Mouse (Mus musculus): Measurements from ENCODE around the gene Catsperg1. TPM values are rescaled to one million over a fixed set of nuclear protein-coding genes. Genes with fewer than 3 reads are reported as not detected.

The Catsperg1 gene
- polyA plus RNA-seq, 1 experiment from 2014 or later, result 3.8 TPM

GRCm38 (mm10) chr7:29233745-29234144 lies 19.9 kb upstream of the Catsperg1 start:
- H3K9ac ChIP-seq (replicated peaks; ENCODE audit: low read depth, low read length), result no peak overlapping the region
- H3K4me1 ChIP-seq (ENCODE audit: control insufficient read depth, insufficient read depth, low read length), result peaks cover 4% of the 10 kb centered on the region
- WGBS, result 76% methylated on average over 6 of the region's 6 CpGs
- peaks cover 16% of the 10 kb centered on the region for H3K27me3 ChIP-seq (ENCODE audit: control insufficient read depth, insufficient read depth, low read length)
- H3K4me2 ChIP-seq (ENCODE audit: low read depth, low read length), result no peak overlapping the region
- no peaks in the 10 kb centered on the region for H3K9me3 ChIP-seq (ENCODE audit: control insufficient read depth, low read length)
- no peaks in the 10 kb centered on the region for H3K36me3 ChIP-seq (ENCODE audit: control insufficient read depth, insufficient read depth, low read length)
- H3K4me3 ChIP-seq (ENCODE audit: low read depth, low read length), result no peak overlapping the region
- H3K27ac ChIP-seq (ENCODE audit: low read depth, low read length), result no peak overlapping the region
- ATAC-seq (ENCODE audit: low read depth), result no peak

GRCm38 (mm10) chr7:29232247-29233013 lies 18.6 kb upstream of the Catsperg1 start, which contains the start of gene Kcnk6:
Gene Kcnk6, minus strand, starts transcription at chr7:29232515.
- Histone ChIP-seq H3K9me3 (ENCODE audit: control insufficient read depth, low read length) (no peaks in the 10 kb centered on the region), H3K36me3 (ENCODE audit: control insufficient read depth, insufficient read depth, low read length) (no peaks in the 10 kb centered on the region), H3K4me2 (ENCODE audit: low read depth, low read length) (peak within 1 kb of the TSS; percentile 82), H3K27ac (ENCODE audit: low read depth, low read length) (no peak within 1 kb of the TSS), H3K27me3 (ENCODE audit: control insufficient read depth, insufficient read depth, low read length) (peaks cover 16% of the 10 kb centered on the region), H3K4me1 (ENCODE audit: control insufficient read depth, insufficient read depth, low read length) (peaks cover 4% of the 10 kb centered on the region; the same call in 1 of the 2 replicates), H3K9ac (replicated peaks; ENCODE audit: low read depth, low read length) (peak within 1 kb of the TSS; percentile 48; the same call in 1 of the 2 replicates), H3K4me3 (ENCODE audit: low read depth, low read length) (peak within 1 kb of the TSS; percentile 45)
- 1% methylated on average over 53 of the region's 62 CpGs for WGBS
- ATAC-seq (ENCODE audit: low read depth), result 0 out of 2 replicates have a peak, but pooled peaks have one; percentile 29

GRCm38 (mm10) chr7:29231517-29231916 lies 17.7 kb upstream of the Catsperg1 start:
- Histone ChIP-seq H3K36me3 (ENCODE audit: control insufficient read depth, insufficient read depth, low read length) (no peaks in the 10 kb centered on the region), H3K27me3 (ENCODE audit: control insufficient read depth, insufficient read depth, low read length) (peaks cover 16% of the 10 kb centered on the region), H3K27ac (ENCODE audit: low read depth, low read length) (no peak overlapping the region), H3K4me3 (ENCODE audit: low read depth, low read length) (no peak overlapping the region), H3K9me3 (ENCODE audit: control insufficient read depth, low read length) (no peaks in the 10 kb centered on the region), H3K4me2 (ENCODE audit: low read depth, low read length) (peak overlapping the region; percentile 82), H3K4me1 (ENCODE audit: control insufficient read depth, insufficient read depth, low read length) (peaks cover 4% of the 10 kb centered on the region; the same call in 1 of the 2 replicates), H3K9ac (replicated peaks; ENCODE audit: low read depth, low read length) (no peak overlapping the region)
- 62% methylated on average over 3 of the region's 3 CpGs for WGBS
- ATAC-seq (ENCODE audit: low read depth), result no peak

DNA sequence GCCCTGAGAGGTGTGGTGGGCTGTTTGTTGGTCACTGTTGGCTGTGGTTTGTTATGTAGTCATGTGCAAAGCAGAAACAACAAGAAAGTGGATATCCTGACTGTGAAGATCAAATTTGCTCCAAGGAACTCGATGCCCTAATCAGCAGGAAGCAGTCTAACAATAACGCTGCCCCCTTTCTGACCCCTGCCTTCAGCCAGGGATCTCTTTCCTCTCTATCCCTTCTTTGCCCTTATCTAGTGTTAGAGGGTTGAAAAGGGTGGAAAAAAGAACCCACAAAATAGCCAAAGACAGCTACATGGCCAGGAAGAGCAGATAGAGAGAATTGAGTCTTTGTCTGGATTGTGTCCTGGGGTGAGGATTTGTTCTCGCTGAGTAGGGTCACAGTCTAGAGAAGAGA lies 16.7 kb upstream of the Catsperg1 start:
- Histone ChIP-seq H3K4me1 (ENCODE audit: control insufficient read depth, insufficient read depth, low read length) (peaks cover 4% of the 10 kb centered on the region; the same call in 1 of the 2 replicates), H3K27me3 (ENCODE audit: control insufficient read depth, insufficient read depth, low read length) (peaks cover 16% of the 10 kb centered on the region), H3K9ac (replicated peaks; ENCODE audit: low read depth, low read length) (no peak overlapping the region), H3K27ac (ENCODE audit: low read depth, low read length) (no peak overlapping the region), H3K9me3 (ENCODE audit: control insufficient read depth, low read length) (no peaks in the 10 kb centered on the region), H3K4me3 (ENCODE audit: low read depth, low read length) (no peak overlapping the region), H3K36me3 (ENCODE audit: control insufficient read depth, insufficient read depth, low read length) (no peaks in the 10 kb centered on the region), H3K4me2 (ENCODE audit: low read depth, low read length) (no peak overlapping the region)
- ATAC-seq (ENCODE audit: low read depth), result no peak
- WGBS, result 30% methylated on average over 3 of the region's 3 CpGs

DNA sequence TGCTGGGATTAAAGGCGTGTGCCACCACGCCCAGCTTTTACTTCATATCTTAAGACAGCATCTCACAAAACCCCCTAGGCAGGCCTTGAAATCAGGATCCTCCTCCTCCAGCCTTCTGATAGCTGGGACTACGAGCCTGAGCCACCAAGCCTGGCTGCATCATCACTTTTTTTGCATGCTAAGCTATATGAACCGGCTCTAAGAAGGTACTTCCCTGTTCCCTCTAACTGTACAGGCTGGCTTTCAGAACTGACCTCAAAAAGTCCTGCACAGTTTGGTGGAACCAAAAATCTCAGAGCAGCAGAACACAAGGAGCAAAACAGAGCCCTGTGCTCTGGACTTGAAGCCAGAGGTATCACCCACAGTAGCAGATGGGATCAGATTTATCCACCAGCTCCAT lies 14.4 kb upstream of the Catsperg1 start:
- Histone ChIP-seq H3K36me3 (ENCODE audit: control insufficient read depth, insufficient read depth, low read length) (no peaks in the 10 kb centered on the region), H3K4me3 (ENCODE audit: low read depth, low read length) (no peak overlapping the region), H3K4me1 (ENCODE audit: control insufficient read depth, insufficient read depth, low read length) (peaks cover 4% of the 10 kb centered on the region; the same call in 1 of the 2 replicates), H3K4me2 (ENCODE audit: low read depth, low read length) (no peak overlapping the region), H3K27me3 (ENCODE audit: control insufficient read depth, insufficient read depth, low read length) (peaks cover 12% of the 10 kb centered on the region), H3K9me3 (ENCODE audit: control insufficient read depth, low read length) (no peaks in the 10 kb centered on the region), H3K27ac (ENCODE audit: low read depth, low read length) (no peak overlapping the region), H3K9ac (replicated peaks; ENCODE audit: low read depth, low read length) (no peak overlapping the region)
- WGBS, result 76% methylated on average over 4 of the region's 4 CpGs
- no peak for ATAC-seq (ENCODE audit: low read depth)

DNA sequence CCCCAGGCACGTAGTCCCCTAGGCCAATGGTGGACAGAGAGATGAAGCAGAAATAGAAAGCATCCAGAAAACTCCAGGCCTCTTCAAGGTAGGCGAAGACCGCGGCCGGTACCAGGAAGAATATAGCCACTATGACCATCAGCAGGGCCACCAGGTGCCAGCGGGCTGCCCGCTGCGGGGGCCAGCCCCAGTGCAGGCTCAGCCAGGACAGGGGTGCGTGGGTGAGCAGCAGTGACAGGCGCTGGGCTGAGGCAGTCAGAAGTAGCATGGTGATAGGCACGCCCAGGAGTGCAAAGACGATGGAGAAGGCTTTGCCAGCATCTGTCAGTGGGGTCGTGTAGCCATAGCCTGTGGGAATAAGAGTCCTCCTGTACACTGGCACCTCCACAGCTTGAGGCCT lies 11.7 kb upstream of the Catsperg1 start:
- no peak overlapping the region for H3K9ac ChIP-seq (replicated peaks; ENCODE audit: low read depth, low read length)
- no peak overlapping the region for H3K27ac ChIP-seq (ENCODE audit: low read depth, low read length)
- H3K9me3 ChIP-seq (ENCODE audit: control insufficient read depth, low read length), result no peaks in the 10 kb centered on the region
- no peaks in the 10 kb centered on the region for H3K27me3 ChIP-seq (ENCODE audit: control insufficient read depth, insufficient read depth, low read length)
- H3K4me1 ChIP-seq (ENCODE audit: control insufficient read depth, insufficient read depth, low read length), result no peaks in the 10 kb centered on the region
- ATAC-seq (ENCODE audit: low read depth), result no peak
- H3K4me2 ChIP-seq (ENCODE audit: low read depth, low read length), result no peak overlapping the region; the same call in 1 of the 2 replicates
- no peak overlapping the region for H3K4me3 ChIP-seq (ENCODE audit: low read depth, low read length)
- no peaks in the 10 kb centered on the region for H3K36me3 ChIP-seq (ENCODE audit: control insufficient read depth, insufficient read depth, low read length)
- 76% methylated on average over 13 of the region's 13 CpGs for WGBS

GRCm38 (mm10) chr7:29224756-29225394 lies 11.0 kb upstream of the Catsperg1 start:
- H3K9me3 ChIP-seq (ENCODE audit: control insufficient read depth, low read length), result no peaks in the 10 kb centered on the region
- no peak overlapping the region; the same call in 1 of the 2 replicates for H3K4me2 ChIP-seq (ENCODE audit: low read depth, low read length)
- H3K4me3 ChIP-seq (ENCODE audit: low read depth, low read length), result no peak overlapping the region
- WGBS, result 12% methylated on average over 16 of the region's 16 CpGs
- peak overlapping the region; percentile 17; the same call in 1 of the 2 replicates for H3K9ac ChIP-seq (replicated peaks; ENCODE audit: low read depth, low read length)
- H3K4me1 ChIP-seq (ENCODE audit: control insufficient read depth, insufficient read depth, low read length), result no peaks in the 10 kb centered on the region
- no peaks in the 10 kb centered on the region for H3K36me3 ChIP-seq (ENCODE audit: control insufficient read depth, insufficient read depth, low read length)
- ATAC-seq (ENCODE audit: low read depth), result peak; percentile 34; the same call in 1 of the 2 replicates
- H3K27ac ChIP-seq (ENCODE audit: low read depth, low read length), result no peak overlapping the region
- H3K27me3 ChIP-seq (ENCODE audit: control insufficient read depth, insufficient read depth, low read length), result no peaks in the 10 kb centered on the region

DNA sequence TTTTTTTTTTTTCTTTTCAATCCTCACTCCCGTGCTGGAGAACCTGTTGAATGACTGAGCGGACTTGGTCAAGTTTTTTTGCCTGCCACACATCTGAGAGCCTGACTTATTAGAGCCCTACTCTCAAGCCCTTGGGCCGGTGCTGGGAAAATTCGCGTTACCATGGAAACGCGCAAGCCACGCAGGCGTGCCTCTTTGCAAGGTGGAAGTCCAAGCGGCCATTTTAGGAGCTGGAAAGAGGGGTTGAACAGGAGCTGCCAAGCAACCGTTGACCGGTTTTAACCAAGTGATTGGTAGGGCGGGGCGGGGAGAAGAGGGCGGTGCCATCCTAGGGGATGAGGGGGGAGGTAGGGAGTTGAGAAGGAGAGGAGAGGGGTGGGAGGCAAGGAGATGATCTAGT lies 1.0 kb upstream of the Catsperg1 start:
- Histone ChIP-seq H3K36me3 (ENCODE audit: control insufficient read depth, insufficient read depth, low read length) (no peaks in the 10 kb centered on the region), H3K27me3 (ENCODE audit: control insufficient read depth, insufficient read depth, low read length) (no peaks in the 10 kb centered on the region), H3K4me3 (ENCODE audit: low read depth, low read length) (no peak overlapping the region), H3K9ac (replicated peaks; ENCODE audit: low read depth, low read length) (no peak overlapping the region), H3K4me1 (ENCODE audit: control insufficient read depth, insufficient read depth, low read length) (no peaks in the 10 kb centered on the region), H3K4me2 (ENCODE audit: low read depth, low read length) (no peak overlapping the region), H3K27ac (ENCODE audit: low read depth, low read length) (no peak overlapping the region), H3K9me3 (ENCODE audit: control insufficient read depth, low read length) (no peaks in the 10 kb centered on the region)
- ATAC-seq (ENCODE audit: low read depth), result no peak
- WGBS, result 38% methylated on average over 15 of the region's 15 CpGs

- no peaks in the 10 kb centered on the region for H3K36me3 ChIP-seq (ENCODE audit: control insufficient read depth, insufficient read depth, low read length)
- no peak overlapping the region for H3K4me3 ChIP-seq (ENCODE audit: low read depth, low read length)
- 51% methylated on average over 2 of the region's 2 CpGs for WGBS
- 0 out of 2 replicates have a peak overlapping the region, but pooled peaks have one; percentile 38 for H3K4me2 ChIP-seq (ENCODE audit: low read depth, low read length)
- H3K9me3 ChIP-seq (ENCODE audit: control insufficient read depth, low read length), result no peaks in the 10 kb centered on the region
- H3K9ac ChIP-seq (replicated peaks; ENCODE audit: low read depth, low read length), result no peak overlapping the region
- H3K27me3 ChIP-seq (ENCODE audit: control insufficient read depth, insufficient read depth, low read length), result no peaks in the 10 kb centered on the region
- ATAC-seq (ENCODE audit: low read depth), result no peak
- no peaks in the 10 kb centered on the region for H3K4me1 ChIP-seq (ENCODE audit: control insufficient read depth, insufficient read depth, low read length)
- no peak overlapping the region for H3K27ac ChIP-seq (ENCODE audit: low read depth, low read length)
These were observed 401 bp upstream of the Catsperg1 start for GRCm38 (mm10) chr7:29214236-29214635.

All from neural tube, embryonic 14.5 days (tissue).